Mouse (Mus musculus): ENCODE measurements around the gene Vasn. TPM values are rescaled to one million over a fixed set of nuclear protein-coding genes. Genes with fewer than 3 reads are reported as not detected.

Gene Vasn
- polyA plus RNA-seq, 1 experiment from 2014 or later: 15.1 TPM

DNA sequence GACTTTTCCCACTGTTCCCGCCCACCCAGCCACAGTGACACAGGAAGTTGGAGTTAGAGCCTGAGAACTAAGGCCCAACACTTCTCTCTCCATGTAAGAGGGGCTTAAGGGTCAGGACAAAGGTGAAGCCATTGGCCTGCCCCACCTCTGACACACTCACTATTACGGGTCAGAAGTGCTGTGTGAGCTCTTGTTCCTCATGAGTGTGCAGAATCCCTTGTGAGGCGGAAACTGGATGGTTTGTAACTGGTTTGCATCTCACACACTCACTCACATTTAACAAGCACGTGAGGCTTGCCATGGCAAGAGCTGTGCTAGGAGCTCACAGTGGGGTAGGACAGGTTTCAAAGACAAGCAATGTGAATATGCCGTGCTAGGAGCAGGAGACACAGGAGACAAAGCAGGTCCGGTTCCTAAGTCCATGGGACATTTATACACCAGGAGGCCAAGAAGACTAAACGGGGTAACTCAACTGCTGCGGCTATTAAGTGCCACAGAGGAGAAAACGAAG lies 16.9 kb downstream of the Vasn start:
- 0 out of 2 replicates have a peak overlapping the region, but pooled peaks have one; percentile 8 for H3K9ac ChIP-seq
- H3K36me3 ChIP-seq: peaks cover 10% of the 10 kb centered on the region
- no peaks in the 10 kb centered on the region for H3K9me3 ChIP-seq
- no peak for ATAC-seq
- H3K27me3 ChIP-seq (replicated peaks): no peaks in the 10 kb centered on the region
- H3K4me2 ChIP-seq (replicated peaks): no peak overlapping the region
- H3K27ac ChIP-seq: peak overlapping the region; percentile 70
- H3K4me3 ChIP-seq (replicated peaks): no peak overlapping the region
- peaks cover 44% of the 10 kb centered on the region for H3K4me1 ChIP-seq (replicated peaks)
- 65% methylated on average over 9 of the region's 9 CpGs for WGBS

DNA sequence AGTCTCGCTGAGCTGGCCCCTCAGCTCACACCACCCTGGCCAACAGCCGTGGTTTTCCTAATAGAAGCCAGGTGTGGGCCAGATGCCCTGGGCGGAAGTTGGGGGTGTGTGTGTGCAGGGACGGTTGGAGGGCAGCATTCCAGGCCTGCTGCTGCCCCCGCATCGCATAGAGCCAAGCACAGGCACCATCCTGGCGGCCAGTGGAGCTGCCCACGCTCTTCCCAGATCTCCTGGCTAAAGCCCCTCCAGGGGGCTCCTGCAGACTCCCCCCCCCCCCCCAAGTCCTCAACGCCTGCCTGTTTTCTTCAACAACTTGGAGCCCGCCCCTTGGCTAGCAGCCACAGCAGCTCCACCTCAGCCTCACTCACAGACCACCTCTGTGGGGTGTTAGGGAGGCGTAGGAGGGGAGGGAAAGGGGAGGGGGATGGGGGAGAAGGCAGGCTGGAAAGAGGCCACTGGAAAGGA lies 19.1 kb downstream of the Vasn start:
- peaks cover 34% of the 10 kb centered on the region for H3K4me1 ChIP-seq (replicated peaks)
- H3K36me3 ChIP-seq: peaks cover 8% of the 10 kb centered on the region; the same call in 1 of the 2 replicates
- H3K9ac ChIP-seq: no peak overlapping the region
- ATAC-seq: peak; percentile 37; the same call in 1 of the 2 replicates
- no peak overlapping the region for H3K4me3 ChIP-seq (replicated peaks)
- H3K9me3 ChIP-seq: no peaks in the 10 kb centered on the region
- WGBS: 38% methylated on average over 11 of the region's 11 CpGs
- H3K4me2 ChIP-seq (replicated peaks): peak overlapping the region; percentile 22; the same call in 1 of the 2 replicates
- peak overlapping the region; percentile 58; the same call in 1 of the 2 replicates for H3K27ac ChIP-seq
- H3K27me3 ChIP-seq (replicated peaks): no peaks in the 10 kb centered on the region

DNA sequence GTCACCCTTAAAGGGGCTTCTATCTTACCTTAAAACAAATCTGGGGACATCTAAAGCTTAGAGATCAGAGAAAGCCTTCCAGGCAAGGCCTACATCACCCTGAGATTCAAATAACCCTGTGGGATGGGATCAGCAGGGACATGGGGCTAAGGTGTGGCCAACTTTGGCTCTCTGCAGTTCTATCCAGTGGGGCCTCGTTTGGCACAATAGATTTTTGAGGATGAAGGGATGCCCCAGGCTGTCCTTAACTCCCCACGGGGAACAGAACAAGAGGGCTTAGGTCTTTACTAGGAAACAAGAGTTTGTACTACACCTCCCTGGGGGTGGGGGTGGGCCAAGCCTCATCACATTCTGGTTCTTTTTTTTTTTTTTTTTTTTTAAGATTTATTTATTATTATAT lies 19.6 kb downstream of the Vasn start:
- no peaks in the 10 kb centered on the region for H3K9me3 ChIP-seq
- no peaks in the 10 kb centered on the region for H3K27me3 ChIP-seq (replicated peaks)
- H3K9ac ChIP-seq: no peak overlapping the region
- peak overlapping the region; percentile 36; the same call in 1 of the 2 replicates for H3K27ac ChIP-seq
- H3K4me3 ChIP-seq (replicated peaks): no peak overlapping the region
- H3K4me1 ChIP-seq (replicated peaks): peaks cover 34% of the 10 kb centered on the region
- no peak for ATAC-seq
- WGBS: 36% methylated on average over 2 of the region's 2 CpGs
- 0 out of 2 replicates have a peak overlapping the region, but pooled peaks have one; percentile 22 for H3K4me2 ChIP-seq (replicated peaks)
- peaks cover 4% of the 10 kb centered on the region; the same call in 1 of the 2 replicates for H3K36me3 ChIP-seq

DNA sequence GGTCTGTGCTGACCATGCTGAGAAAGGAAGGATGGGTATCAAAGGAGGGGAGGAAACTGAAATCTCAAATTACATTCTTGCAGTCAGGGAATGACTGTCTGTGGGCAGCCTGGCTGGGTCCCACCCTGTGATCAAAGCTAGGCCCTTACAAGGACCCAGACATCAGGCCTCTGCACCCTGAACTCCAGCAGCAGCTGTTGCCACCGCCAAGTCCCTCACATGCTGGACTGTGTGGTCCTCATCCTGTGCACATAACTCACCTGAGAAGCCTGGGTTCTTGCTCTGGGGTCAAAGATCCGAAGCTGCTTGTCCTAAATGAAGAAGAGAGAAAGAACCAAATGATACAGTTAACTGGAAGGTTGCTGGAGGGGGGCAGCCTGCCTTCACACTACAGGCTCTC lies 21.9 kb downstream of the Vasn start:
- H3K27me3 ChIP-seq (replicated peaks): no peaks in the 10 kb centered on the region
- H3K9me3 ChIP-seq: no peaks in the 10 kb centered on the region
- ATAC-seq: no peak
- no peak overlapping the region for H3K4me2 ChIP-seq (replicated peaks)
- H3K9ac ChIP-seq: no peak overlapping the region
- no peak overlapping the region for H3K4me3 ChIP-seq (replicated peaks)
- H3K36me3 ChIP-seq: peaks cover 8% of the 10 kb centered on the region; the same call in 1 of the 2 replicates
- 65% methylated on average over 2 of the region's 2 CpGs for WGBS
- H3K27ac ChIP-seq: no peak overlapping the region
- H3K4me1 ChIP-seq (replicated peaks): peaks cover 15% of the 10 kb centered on the region

DNA sequence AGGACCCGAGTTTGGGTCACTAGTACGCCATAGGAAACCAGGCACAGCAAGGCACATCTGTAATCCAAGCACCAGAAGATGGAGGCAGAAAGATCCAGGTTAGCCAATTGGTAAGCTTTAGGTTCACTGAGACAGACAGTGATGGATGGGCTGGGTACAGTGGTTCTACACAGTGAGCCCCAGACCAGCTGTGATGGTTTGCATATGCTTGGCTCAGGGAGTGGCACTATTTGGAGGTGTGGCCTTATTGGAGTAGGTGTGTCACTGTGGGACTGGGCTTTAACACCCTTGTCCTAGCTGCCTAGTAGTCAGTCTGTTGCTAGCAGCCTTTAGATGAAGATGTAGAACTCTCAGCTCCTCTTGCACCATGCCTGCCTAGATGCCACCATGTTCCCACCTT lies 24.1 kb downstream of the Vasn start:
- Histone ChIP-seq H3K4me1 (replicated peaks) (peaks cover 6% of the 10 kb centered on the region), H3K9me3 (no peaks in the 10 kb centered on the region), H3K36me3 (peaks cover 8% of the 10 kb centered on the region; the same call in 1 of the 2 replicates), H3K4me3 (replicated peaks) (no peak overlapping the region), H3K27ac (no peak overlapping the region), H3K4me2 (replicated peaks) (no peak overlapping the region), H3K27me3 (replicated peaks) (no peaks in the 10 kb centered on the region), H3K9ac (no peak overlapping the region)
- no peak for ATAC-seq
- 92% methylated on average over 2 of the region's 2 CpGs for WGBS

DNA sequence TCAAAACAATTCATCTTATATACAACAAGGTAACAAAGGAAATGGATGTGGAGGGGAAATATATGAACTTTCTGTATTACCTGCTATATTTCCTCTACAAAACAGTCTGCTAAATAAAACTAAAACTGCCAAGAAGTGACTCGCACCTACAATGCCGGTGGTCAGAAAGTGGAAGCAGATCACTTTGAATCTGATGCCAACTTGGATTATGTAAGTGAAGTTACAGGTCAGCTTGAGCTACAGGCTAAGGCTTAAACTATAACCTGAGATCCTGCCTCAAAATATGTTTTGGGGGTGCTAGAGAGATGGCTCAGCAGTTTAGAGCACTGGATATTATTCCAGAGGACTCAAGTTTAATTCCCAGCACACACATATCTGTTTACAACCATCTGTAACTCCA lies 26.0 kb downstream of the Vasn start:
- 92% methylated on average over 2 of the region's 2 CpGs for WGBS
- no peak overlapping the region for H3K4me2 ChIP-seq (replicated peaks)
- H3K4me1 ChIP-seq (replicated peaks): no peaks in the 10 kb centered on the region
- no peak for ATAC-seq
- no peak overlapping the region for H3K4me3 ChIP-seq (replicated peaks)
- no peak overlapping the region for H3K27ac ChIP-seq
- no peaks in the 10 kb centered on the region for H3K27me3 ChIP-seq (replicated peaks)
- no peak overlapping the region for H3K9ac ChIP-seq
- peaks cover 17% of the 10 kb centered on the region for H3K36me3 ChIP-seq
- H3K9me3 ChIP-seq: no peaks in the 10 kb centered on the region

DNA sequence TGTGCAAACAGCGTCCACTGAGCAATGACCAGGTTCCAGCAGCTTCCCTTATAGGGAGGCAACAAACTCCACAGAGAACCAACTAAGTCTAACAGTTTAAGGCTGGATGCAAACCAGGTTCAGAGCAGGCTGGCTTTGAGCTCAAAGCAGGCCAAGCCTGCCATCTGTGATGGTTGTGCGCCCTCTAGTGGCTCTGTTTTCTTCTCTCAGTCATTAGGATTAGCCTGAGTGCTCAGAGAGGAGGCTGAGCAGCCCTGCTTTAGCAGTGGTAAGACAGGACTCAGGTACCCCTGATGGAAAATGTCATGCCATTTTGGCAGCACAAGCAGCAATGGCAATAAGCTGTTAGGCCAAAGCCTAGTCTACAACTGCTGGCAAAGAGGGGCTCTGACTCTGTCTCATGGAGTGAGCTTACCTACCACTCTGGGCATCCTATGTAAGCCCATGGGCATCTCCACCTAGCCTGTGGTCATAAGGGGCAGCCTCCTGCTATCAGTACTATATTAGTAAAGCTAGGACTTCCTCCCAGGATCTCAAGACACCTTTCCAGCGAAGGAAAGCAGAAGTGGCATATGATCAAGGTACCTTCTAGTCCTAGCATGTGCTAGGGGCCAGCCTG lies 27.6 kb downstream of the Vasn start:
- no peak overlapping the region for H3K9ac ChIP-seq

DNA sequence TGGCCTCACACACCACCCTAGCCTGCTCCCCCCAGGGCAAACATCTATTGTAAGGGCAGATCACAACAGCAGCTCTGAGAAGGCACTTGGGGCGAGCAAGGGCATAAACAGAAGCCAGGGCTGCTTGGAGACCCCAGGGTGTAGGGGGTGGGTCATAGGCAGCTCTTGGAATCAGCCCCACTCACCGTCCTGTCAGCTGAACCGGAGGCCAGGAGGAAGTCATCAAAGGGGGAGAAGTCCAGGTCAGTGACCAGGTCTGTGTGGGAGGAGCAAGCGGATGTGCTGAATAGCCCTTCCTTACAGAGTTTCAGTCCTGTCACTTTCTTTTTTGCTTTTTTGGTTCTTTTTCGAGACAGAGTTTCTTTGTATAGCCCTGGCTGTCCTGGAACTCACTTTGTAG lies 30.6 kb downstream of the Vasn start:
- H3K27me3 ChIP-seq (replicated peaks): no peaks in the 10 kb centered on the region
- H3K27ac ChIP-seq: no peak overlapping the region
- ATAC-seq: no peak
- H3K4me3 ChIP-seq (replicated peaks): no peak overlapping the region
- WGBS: 80% methylated on average over 5 of the region's 5 CpGs
- peaks cover 14% of the 10 kb centered on the region for H3K36me3 ChIP-seq
- H3K9ac ChIP-seq: no peak overlapping the region
- no peaks in the 10 kb centered on the region for H3K9me3 ChIP-seq
- H3K4me1 ChIP-seq (replicated peaks): peaks cover 6% of the 10 kb centered on the region; the same call in 1 of the 2 replicates
- no peak overlapping the region for H3K4me2 ChIP-seq (replicated peaks)

More for the DNA sequence above, 27.6 kb downstream of the Vasn start:
- peaks cover 13% of the 10 kb centered on the region for H3K36me3 ChIP-seq
- WGBS: 31% methylated on average over 3 of the region's 3 CpGs
- no peak overlapping the region for H3K27ac ChIP-seq
- peak; percentile 91 for ATAC-seq
- H3K4me3 ChIP-seq (replicated peaks): no peak overlapping the region
- H3K9me3 ChIP-seq: no peaks in the 10 kb centered on the region
- H3K4me2 ChIP-seq (replicated peaks): no peak overlapping the region
- H3K4me1 ChIP-seq (replicated peaks): no peaks in the 10 kb centered on the region
- no peaks in the 10 kb centered on the region for H3K27me3 ChIP-seq (replicated peaks)

DNA sequence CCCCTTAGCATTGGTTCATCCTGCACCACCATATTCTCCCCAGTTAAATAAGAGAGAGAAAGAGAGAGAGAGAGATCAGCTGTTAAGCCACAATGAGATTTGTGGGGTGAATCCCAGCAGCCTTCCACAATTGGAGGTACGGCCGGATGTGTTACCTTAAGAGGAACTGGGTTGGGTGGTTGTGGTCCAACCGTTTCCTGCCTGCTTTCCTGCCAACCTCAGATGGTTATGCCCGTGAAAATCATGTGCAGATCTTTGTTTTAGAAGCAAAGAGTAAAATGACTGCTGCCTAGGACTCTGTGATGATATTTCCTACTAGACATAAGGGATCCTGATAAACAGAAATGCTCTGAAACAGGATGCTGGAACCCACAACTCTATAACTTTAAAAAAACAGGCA lies 34.4 kb downstream of the Vasn start:
- H3K27ac ChIP-seq: no peak overlapping the region
- ATAC-seq: no peak
- peaks cover 20% of the 10 kb centered on the region for H3K4me1 ChIP-seq (replicated peaks)
- peaks cover 13% of the 10 kb centered on the region for H3K36me3 ChIP-seq
- H3K9ac ChIP-seq: no peak overlapping the region
- no peak overlapping the region for H3K4me3 ChIP-seq (replicated peaks)
- 77% methylated on average over 4 of the region's 4 CpGs for WGBS
- H3K9me3 ChIP-seq: no peaks in the 10 kb centered on the region
- H3K27me3 ChIP-seq (replicated peaks): no peaks in the 10 kb centered on the region
- no peak overlapping the region for H3K4me2 ChIP-seq (replicated peaks)

DNA sequence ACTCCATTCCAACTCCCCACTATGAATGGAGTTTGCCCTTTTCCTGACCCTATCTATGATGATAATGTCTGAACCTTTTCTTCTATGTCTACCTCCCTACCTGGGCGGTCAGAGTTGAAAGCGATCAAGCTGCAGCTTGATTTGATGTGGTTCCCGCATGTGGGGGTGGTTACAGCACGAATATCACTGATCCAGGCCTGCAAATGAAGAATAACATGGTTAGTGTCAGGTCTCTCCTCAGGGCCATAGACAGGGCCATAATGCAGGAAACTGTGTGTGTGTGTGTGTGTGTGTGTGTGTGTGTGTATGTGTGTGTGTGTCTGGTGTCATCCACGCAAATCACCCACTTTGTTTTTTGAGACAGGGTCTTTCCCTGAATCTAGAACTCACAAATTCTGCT lies 37.1 kb downstream of the Vasn start:
- Histone ChIP-seq H3K4me3 (replicated peaks) (no peak overlapping the region), H3K9ac (no peak overlapping the region), H3K27me3 (replicated peaks) (no peaks in the 10 kb centered on the region), H3K4me1 (replicated peaks) (peaks cover 20% of the 10 kb centered on the region), H3K9me3 (no peaks in the 10 kb centered on the region), H3K4me2 (replicated peaks) (no peak overlapping the region), H3K36me3 (peaks cover 6% of the 10 kb centered on the region; the same call in 1 of the 2 replicates), H3K27ac (no peak overlapping the region)
- no peak for ATAC-seq
- 96% methylated on average over 5 of the region's 5 CpGs for WGBS

DNA sequence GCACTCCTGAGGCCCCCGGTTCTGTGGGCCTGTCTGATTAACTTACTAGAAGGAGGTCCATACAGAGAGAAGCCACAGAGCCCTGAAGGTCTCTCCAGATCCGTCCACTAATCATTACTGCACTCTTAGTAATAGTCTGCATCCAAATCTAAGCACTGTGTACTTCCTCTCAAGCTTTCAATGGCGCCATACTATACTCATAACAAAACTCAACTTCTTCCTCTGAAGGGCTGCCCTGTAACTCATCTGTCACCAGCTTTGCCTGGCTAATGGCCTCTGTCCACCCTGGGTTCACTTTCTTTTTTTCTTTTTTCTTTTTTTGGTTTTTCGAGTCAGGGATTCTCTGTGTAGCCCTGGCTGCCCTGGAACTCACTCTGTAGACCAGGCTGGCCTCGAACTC lies 38.3 kb downstream of the Vasn start:
- no peak for ATAC-seq
- Histone ChIP-seq H3K4me3 (replicated peaks) (no peak overlapping the region), H3K27me3 (replicated peaks) (no peaks in the 10 kb centered on the region), H3K27ac (no peak overlapping the region), H3K4me2 (replicated peaks) (peak overlapping the region; percentile 91), H3K9ac (no peak overlapping the region), H3K4me1 (replicated peaks) (peaks cover 20% of the 10 kb centered on the region), H3K9me3 (no peaks in the 10 kb centered on the region), H3K36me3 (peaks cover 6% of the 10 kb centered on the region; the same call in 1 of the 2 replicates)
- WGBS: 82% methylated on average over 5 of the region's 5 CpGs

DNA sequence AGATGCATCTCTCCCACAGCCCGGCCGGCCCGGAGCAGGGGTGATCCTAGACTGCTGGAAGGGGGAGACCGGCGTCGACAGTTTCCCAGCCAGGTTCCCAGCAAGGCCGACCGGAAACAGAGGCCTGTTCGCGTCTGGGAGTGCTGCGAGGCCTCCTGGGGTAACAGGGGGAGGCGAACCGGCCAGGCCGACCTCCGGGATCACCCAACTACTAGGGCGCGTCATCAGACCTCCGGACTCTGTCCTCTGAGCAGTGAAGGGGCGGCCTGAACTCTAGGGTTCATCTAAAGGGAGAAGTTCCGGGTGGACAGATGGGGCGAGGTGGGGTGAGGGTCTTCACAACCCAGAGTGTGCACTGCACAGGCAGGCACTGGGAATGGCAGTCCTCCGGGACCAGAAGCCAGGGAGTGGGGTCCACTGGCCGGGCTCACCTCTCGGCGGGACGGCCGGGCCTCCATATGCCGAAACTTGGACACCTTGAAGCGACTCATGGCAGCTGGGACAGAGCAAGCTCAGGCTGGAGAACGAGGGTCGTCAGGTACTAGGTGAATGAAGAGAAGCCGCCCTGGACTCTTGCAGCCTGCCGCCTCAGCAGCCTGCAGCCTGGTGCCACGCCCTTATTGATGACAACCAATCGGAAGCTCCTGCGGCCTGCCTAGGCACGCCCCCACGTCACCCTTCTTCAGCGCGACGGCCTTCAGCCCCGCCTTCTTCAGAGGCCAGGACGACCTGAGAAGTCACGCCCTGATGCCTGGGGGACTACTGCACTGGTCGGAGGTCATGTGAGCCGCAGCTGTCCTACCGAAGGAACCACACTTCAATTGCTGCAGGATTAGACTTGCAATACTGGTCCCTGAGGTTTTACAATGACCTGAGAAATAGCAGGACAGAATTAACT lies 39.6 kb downstream of the Vasn start, which contains the start of gene Coro7:
Coro7 (minus strand) TSS at position 657 of the 898 bp plus-strand sequence.
- H3K4me3 ChIP-seq (replicated peaks): peak within 1 kb of the TSS; percentile 73
- WGBS: under 1% methylated on average over 47 of the region's 47 CpGs
- no peaks in the 10 kb centered on the region for H3K27me3 ChIP-seq (replicated peaks)

More for the DNA sequence above, 39.6 kb downstream of the Vasn start, which contains the start of gene Coro7:
- Histone ChIP-seq H3K4me1 (replicated peaks) (peaks cover 14% of the 10 kb centered on the region; the same call in 1 of the 2 replicates), H3K36me3 (peaks cover 5% of the 10 kb centered on the region; the same call in 1 of the 2 replicates), H3K9me3 (no peaks in the 10 kb centered on the region), H3K4me2 (replicated peaks) (peak within 1 kb of the TSS; percentile 91), H3K27ac (peak within 1 kb of the TSS; percentile 82), H3K9ac (peak within 1 kb of the TSS; percentile 68)
- ATAC-seq: peak; percentile 91
